Mouse (Mus musculus): ENCODE data around the gene Tmem41a.
"Not testable (repeated sequence)": the region's sequence is repeated elsewhere in the genome, so short reads cannot be mapped to it uniquely, and the experiment has no call there.

The Tmem41a gene

GRCm38 (mm10) chr16:21946761-21947715 lies at the start of gene Tmem41a:
Gene Tmem41a (minus strand): TSS chr16:21947552.
- DNase-seq (ENCODE audit: low spot score), result peak; percentile 45

- no peak for DNase-seq (ENCODE audit: low spot score)
Measured at GRCm38 (mm10) chr16:21996402-21996801, 49.0 kb upstream of the Tmem41a start.

DNA sequence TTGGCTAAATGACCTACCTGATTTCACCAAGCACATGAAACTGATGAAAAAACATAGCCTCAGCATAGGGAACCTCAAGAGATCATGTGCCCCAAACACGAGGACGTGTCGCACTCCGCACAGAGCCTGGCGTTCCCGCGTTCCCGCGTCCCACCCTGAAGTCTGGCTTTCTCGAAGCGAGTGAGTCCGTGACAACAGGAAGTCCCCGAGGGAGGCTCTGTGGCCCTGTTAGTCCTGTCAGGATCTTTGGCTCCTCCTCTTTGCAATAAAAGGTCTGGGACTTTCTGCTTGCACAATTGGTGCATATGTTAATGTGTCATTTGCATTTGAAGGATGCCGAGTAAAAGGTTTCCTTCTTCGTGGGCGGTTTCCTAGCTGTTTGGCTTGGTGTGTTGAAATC lies 48.0 kb upstream of the Tmem41a start, which contains the start of gene Liph:
TSS of gene Liph (minus strand) at position 360 of the 400 bp plus-strand sequence.
- DNase-seq (ENCODE audit: low spot score), result no peak

DNA sequence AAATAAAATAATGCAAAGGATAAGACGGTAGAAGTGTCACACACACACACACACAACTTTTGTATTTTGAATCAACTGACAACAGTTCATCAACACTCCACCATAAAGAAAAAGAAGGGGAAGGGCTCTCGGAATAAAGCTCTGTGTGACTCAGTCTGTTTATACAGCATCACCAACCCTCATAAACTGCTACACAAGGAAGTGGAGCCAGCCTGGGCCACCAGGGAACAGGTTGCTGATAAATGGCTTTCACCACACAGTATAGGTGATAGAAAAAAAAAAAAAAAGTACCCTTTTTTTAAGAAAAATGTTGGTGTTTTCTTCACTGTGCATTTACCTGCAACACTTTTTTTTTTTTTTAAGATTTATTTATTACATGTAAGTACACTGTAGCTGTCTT lies 44.4 kb upstream of the Tmem41a start:
- DNase-seq (ENCODE audit: low spot score), result no peak

DNA sequence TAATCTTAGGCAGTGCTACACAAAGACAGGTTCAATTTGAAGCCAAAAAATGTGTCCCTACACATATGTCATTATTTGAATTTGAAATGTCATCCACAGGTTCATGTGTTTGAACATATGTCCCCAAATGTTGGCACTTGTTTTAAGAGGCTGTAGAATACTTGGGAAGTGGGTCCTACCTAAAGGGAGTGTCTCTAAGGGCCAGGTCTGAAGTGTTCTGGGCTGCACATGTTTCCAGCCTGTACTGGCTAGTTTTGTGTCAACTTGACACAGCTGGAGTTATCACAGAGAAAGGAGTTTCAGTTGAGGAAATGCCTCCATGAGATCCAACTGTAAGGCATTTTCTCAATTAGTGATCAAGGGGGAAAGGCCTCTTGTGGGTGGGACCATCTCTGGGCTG lies 43.5 kb upstream of the Tmem41a start:
- not testable (repeated sequence) for DNase-seq (ENCODE audit: low spot score)

DNA sequence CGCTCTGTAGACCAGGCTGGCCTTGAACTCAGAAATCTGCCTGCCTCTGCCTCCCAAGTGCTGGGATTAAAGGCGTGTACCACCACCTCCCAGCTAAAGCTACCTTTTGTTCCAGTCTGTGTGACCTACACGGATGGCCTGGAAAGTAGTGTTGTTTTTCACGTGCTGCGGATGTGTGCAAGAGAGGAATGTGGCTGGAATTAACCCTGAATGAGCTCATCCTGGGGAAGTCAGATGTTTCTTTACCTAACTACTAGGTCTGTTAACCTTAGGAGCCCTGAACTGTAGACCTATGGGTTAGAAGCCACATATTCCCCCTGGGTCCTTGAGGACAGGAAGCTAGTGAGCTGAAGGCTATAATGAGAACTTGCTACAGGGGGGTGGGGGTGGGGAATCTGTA lies 40.6 kb upstream of the Tmem41a start:
- no peak for DNase-seq (ENCODE audit: low spot score)

- DNase-seq (ENCODE audit: low spot score), result no peak
Measured at GRCm38 (mm10) chr16:21986191-21986590, 38.8 kb upstream of the Tmem41a start.

- DNase-seq (ENCODE audit: low spot score), result no peak
Measured at GRCm38 (mm10) chr16:21984091-21984490, 36.7 kb upstream of the Tmem41a start.

DNA sequence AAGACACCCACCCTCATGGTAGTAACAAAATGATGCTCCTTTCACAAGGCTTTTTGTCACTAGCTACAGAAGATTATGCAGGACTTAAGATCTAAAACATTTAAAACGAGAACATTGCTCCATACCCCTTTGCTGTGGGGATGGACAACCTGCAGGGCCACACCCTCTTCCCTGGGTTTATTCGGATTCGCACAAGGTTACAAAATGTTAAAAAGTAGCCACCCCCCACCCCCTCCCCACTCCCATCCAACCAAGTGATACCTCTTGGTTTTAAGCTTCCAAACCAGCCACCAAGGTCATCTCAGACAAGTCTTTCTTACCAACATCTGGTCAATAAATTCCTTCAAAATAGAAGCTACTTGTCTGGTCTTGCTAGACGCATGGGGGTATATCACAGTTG lies 36.2 kb upstream of the Tmem41a start:
- no peak for DNase-seq (ENCODE audit: low spot score)

DNA sequence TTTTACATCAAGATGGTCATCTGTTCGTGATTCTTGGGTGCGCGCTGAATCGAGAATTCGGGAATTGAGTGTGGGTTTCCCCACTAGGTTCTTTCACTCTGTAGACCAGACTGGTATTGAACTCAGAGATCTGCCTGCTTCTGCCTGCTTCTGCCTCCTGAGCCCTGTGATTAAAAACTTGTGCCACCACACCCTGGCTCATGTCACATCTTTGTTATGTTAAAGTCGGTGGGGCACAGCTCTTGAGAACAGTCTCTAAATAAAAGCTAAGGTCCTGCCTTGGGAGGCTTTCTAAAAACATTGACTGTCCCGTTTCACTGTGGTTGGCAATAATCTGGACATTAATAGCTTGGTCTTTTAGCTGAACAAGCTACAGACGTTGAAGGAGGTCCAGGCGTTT lies 35.8 kb upstream of the Tmem41a start:
- no peak for DNase-seq (ENCODE audit: low spot score)

GRCm38 (mm10) chr16:21977347-21977746 lies 30.0 kb upstream of the Tmem41a start:
- DNase-seq (ENCODE audit: low spot score), result no peak

DNA sequence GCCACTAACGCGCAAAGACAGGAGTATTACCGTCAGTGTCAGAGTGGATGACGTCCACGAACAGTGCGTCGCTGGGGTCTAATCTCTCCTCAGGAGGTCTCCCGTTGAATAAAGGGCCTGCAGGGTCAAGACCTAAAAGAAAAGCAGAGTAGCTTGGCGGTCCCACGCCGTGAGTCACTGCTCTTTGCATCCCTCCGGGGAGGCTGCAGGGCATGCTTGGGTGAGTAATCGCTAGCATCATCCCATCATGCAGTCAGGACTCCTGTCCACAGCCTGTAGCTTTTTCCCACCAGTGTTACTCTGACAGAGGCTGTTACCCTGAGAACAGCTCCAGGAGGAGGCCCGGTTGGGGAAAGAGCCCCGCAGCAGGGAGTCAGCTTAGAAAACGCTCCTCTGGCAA lies 28.9 kb upstream of the Tmem41a start:
- DNase-seq (ENCODE audit: low spot score), result no peak

DNA sequence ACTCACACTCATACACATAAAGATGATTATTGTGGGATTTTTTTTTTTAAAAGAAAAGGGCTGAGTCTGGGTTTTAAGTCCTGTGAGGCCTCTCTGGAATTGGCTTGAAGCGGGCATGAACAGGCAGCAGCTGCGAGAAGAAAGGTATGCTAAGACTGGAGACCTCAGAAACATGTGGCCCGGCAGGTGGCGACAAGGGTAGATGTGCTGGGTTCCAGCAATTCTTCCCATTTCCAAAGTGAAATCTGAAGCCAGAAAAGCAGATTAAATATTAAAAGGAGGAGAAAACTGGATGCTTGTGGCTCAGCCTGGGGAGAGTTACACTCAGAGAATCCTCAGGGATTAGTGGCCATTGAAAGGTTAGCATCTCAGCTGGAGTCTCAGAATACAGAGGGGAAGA lies 24.1 kb upstream of the Tmem41a start:
- DNase-seq (ENCODE audit: low spot score), result no peak

DNA sequence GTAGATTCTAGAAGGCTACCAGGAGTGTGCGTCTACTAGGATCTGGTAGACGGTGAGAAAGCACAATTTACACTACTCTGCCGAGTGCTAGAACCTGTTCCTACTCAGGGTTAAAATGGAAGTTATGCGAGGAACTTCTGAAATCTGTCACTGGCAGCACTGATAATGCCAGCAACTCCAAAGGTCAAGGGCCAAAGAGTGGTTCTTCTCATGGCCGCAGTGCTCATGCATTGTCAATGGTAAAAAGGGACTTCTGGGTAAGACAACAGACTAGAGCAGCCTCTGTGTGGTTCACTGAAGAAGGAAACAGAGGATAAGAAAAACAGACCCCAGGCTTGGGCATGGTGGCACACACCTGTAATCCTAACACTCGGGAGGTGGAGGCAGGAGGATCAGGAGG lies 23.2 kb upstream of the Tmem41a start:
- no peak for DNase-seq (ENCODE audit: low spot score)

- DNase-seq (ENCODE audit: low spot score), result no peak
Measured at GRCm38 (mm10) chr16:21969874-21970273, 22.5 kb upstream of the Tmem41a start.

DNA sequence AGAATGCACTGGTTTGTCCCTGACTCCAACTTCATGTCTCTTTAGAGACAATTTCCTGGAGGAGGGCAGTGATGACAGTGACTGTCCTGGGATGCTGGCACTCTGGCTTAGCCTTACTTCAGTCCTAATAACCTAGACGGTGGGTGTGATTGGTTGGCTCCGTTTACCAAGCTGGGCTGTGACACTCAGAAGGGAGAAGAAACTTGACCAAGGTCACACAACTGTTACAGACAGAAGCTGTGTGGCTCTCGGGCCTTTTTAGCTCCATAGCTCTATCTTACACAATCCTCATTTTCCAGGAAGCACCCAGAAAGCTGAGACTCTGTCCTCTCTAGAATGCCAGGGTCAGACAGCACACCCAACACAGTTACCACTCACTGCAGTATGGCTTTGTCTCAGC lies 18.2 kb upstream of the Tmem41a start:
- no peak for DNase-seq (ENCODE audit: low spot score)

- no peak for DNase-seq (ENCODE audit: low spot score)
Measured at GRCm38 (mm10) chr16:21955591-21955990, 8.2 kb upstream of the Tmem41a start.

DNA sequence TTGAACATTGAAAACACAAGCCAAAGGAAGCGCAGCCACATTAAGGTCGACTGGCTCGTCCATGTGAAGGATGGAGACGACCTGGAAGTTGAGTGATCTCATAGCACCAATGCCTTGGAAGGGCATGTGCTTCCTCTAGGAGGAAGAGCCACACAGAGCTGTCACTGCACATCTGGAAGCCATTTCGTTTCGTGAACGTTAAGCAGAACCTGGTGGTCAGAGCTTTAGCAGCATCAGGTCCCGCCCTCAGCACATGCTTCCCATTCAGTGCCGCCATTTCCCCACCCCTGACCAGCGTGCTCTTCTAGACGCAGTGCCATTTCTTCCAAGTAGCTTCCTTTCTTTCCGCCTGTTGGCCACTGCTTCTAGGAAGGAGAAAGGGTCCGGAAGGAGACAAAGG lies 18.9 kb downstream of the Tmem41a start:
- no peak for DNase-seq (ENCODE audit: low spot score)

DNA sequence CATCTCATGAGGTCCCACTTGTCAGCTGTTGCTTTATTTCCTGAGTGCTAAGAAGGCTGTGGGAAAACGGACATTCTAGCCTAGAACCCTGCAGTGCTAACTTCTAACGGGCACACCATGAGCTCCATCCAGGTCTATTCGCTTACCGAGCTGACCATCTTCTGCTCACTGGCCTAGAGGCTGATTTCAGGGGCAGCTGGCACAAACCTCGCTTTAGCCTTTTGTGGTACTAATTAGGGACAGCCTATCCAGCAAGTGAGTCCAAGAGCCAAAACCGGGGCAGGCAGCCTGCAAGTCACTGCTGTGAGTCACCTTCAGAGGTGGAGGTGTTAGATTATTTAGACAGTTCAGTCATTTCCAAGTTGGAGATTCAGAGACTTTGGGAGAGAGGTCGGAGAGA lies 30.7 kb downstream of the Tmem41a start:
- no peak for DNase-seq (ENCODE audit: low spot score)

DNA sequence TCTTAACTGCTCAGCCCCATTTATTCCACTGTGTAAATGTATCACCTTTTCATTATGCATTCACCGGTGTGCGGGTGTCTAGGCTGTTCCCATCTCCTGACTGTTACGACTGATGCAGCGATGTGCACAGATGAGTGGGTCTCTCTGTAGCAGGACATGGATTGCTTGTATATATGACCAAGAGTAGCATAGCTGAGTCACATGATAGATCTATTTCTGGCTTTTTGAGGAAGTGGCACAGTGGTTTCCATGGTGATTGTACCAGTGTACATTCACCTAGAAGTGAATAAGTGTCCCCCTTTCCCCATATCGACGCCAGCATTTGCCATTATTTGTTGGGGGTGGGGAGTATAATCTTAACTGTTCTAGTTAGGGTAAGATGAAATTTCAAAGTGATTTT lies 34.0 kb downstream of the Tmem41a start:
- DNase-seq (ENCODE audit: low spot score), result no peak

DNA sequence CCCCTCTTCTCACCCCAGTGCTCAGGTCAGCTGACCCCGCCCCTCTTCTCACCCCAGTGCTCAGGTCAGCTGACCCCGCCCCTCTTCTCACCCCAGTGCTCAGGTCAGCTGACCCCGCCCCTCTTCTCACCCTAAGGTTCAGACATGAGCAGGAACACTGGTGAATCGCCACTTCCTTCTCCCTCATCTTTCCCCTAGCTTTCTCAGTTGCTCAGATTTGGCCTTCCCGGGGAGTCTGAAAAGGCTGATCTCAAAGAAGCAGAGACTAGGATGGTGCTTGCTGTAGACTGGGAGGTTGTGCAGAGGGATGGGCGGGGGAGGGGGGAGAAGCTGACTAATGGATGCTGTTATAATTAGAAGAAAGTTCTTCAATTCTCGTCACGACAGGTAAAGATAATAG lies 38.4 kb downstream of the Tmem41a start:
- not testable (repeated sequence) for DNase-seq (ENCODE audit: low spot score)

DNA sequence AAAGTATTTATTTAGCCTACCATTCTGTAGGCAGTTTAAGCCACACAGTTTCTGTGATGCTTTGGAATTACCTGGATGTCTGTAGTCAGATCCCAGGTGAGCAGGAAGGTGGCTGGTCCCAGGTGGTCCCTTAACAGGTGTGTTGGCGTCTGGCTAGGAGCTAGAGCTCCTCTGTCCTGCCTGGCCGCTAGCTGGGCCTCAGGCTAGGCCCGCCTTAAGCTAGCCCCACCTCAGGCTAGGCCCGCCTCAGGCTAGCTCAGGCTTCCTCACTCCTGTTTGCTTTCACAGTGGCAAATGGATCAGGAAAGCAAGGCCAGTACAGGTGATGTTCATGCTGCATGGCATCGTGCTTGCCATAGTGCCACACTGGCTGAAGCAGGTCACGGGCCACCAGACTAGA lies 40.5 kb downstream of the Tmem41a start:
- no peak for DNase-seq (ENCODE audit: low spot score)

DNA sequence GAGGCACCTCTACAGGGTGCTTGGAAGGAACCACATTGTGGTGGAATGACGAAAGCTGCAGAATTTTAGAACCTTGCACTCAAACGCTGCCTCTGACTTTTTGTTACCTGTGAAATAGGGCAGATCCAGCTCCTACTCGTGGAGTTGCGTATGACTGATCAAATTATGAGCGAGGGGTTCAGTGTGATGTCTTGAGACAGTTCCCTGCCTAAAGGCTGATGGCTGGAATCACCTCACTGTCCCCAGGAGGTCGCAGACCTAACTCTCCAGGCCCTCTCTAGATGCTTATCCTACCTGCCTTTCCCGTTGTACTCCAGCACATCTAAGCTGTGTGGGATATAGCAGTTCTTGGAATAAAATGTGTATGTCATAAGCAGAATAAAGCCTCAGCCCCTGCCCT lies 41.4 kb downstream of the Tmem41a start:
- DNase-seq (ENCODE audit: low spot score), result no peak

GRCm38 (mm10) chr16:21904636-21905035 lies 42.7 kb downstream of the Tmem41a start:
- no peak for DNase-seq (ENCODE audit: low spot score)

Data from urinary bladder, postnatal 10 days (tissue).